ENCODE assay signal across 11 mouse cellular contexts in the genomic region with DNA sequence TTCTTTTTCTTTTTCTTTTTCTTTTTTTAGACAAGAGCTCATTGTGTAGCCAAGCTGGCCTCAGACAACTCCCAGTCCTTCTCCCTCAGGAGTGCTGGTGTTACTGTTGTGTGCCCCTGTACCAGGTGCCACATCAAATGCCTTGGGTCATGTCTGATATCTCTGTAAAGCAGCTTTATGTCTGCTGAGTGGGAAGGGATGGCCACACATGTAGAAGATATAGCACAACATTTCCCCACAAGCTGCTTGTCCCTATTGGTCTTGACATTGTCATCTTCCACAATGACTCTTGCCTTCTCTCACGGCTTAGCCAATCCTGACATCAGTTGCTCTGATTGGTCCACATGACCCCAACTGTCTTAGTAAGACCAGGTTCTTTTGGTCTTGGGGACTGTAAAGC. TPM values are rescaled to one million over a fixed set of nuclear protein-coding genes. Genes with fewer than 3 reads are reported as not detected.
"Had no signal": no experiment of that assay in that cellular context is flagged by ENCODE, and none has a peak within 500 bp of the region (broad histone marks: within the 10 kb centered on the region; RNA-seq: fewer than 3 reads in every experiment).

No protein-coding gene starts in this region.

- H3K27ac ChIP-seq: left cerebral cortex, adult 2 months; limb, embryonic 10.5 days; midbrain, embryonic 13.5 days; neural tube, embryonic 15.5 days had no signal

- ATAC-seq: inflammation-experienced regulatory T-cells, adult 6 months; intestine, postnatal 0 days; midbrain, embryonic 13.5 days had no signal

- H3K9me3 ChIP-seq: limb, embryonic 10.5 days; midbrain, embryonic 13.5 days; neural tube, embryonic 15.5 days had no signal

- H3K27me3 ChIP-seq: midbrain, embryonic 13.5 days; neural tube, embryonic 15.5 days had no signal

- H3K9ac ChIP-seq: midbrain, embryonic 13.5 days; neural tube, embryonic 15.5 days had no signal

- H3K4me3 ChIP-seq: left cerebral cortex, adult 2 months; limb, embryonic 10.5 days; midbrain, embryonic 13.5 days; neural tube, embryonic 15.5 days had no signal

- H3K36me3 ChIP-seq: limb, embryonic 10.5 days; neural tube, embryonic 15.5 days had no signal

- DNase-seq: kidney, adult 8-10 months; kidney, postnatal 25 days; lung, adult 2 months; lung, postnatal 36 days; thymus, postnatal 36 days had no signal

- H3K4me2 ChIP-seq: midbrain, embryonic 13.5 days; neural tube, embryonic 15.5 days had no signal

RNA-seq across cellular contexts. Expression of gene Mboat2, which starts 45.2 kb away (rescaled TPM):
- polyA plus RNA-seq: inflammation-experienced regulatory T-cells, adult 6 months had no signal
